Mouse (Mus musculus) left cerebral cortex, postnatal 36 days (tissue): ENCODE results near the gene Grhl3. TPM values are rescaled to one million over a fixed set of nuclear protein-coding genes. Genes with fewer than 3 reads are reported as not detected.

Source experiments
- DNase-seq, 2 experiments: peaks; one replicate each; pipeline ENCODE4 v3.0.0; 2021 to 2022; ENCODE audit warnings: low spot score in 2 of 2, mixed read lengths in 1 of 2
- intact Hi-C: fragments of 180-260 bp; cut with DNase I; formaldehyde crosslinking; loops from one replicate; pipeline ENCODE4 v1.15.1; 2025
- total RNA-seq, 2 experiments: library from RNA; stranded (reverse); gene quantifications; 2 replicates each; pipeline ENCODE4 v1.2.3; 2021

Gene Grhl3
- total RNA-seq, 2 experiments from 2014 or later, result 1.2 to 1.6 TPM

- intact Hi-C loops, result no loop called here
Observed at GRCm38 (mm10) chr4:135535021-135535420, 38.4 kb downstream of the Grhl3 start.

GRCm38 (mm10) chr4:135533001-135533400 is 40.4 kb downstream of the Grhl3 start:
- no peak for DNase-seq
- intact Hi-C loops, result loop anchor here (5.0 kb wide), 1 partner anchor 39 kb away; the partner anchor contains the start of gene Grhl3

More at GRCm38 (mm10) chr4:135535021-135535420, 38.4 kb downstream of the Grhl3 start:
- no peak for DNase-seq

GRCm38 (mm10) chr4:135531771-135532613 is 41.4 kb downstream of the Grhl3 start:
- intact Hi-C loops, result loop anchor here (5.0 kb wide), 1 partner anchor 40 kb away; the partner anchor contains the start of gene Grhl3
- DNase-seq, result no peak

DNA sequence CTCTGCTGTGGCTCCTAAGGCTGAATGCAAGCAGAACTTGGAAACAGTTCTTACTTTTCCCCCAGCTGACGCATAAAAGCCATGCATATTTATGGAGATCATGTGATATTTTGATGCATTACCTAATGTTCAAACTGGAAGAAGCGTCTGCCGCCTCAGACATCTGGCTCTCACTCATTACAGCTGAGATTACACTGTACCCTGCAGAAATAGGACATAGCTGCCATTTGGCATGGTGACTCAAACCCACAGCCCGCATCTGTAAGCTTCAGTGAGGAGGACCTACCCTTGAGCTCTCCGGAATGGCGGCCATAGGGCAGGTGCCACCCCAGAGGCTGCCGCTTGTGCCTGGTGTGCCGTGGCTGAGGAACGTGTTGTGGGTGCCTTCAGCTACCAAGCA is 42.2 kb downstream of the Grhl3 start:
- intact Hi-C loops, result loop anchor here (5.0 kb wide), 1 partner anchor 41 kb away; the partner anchor contains the start of gene Grhl3
- peak; percentile 58 to 59 for DNase-seq

GRCm38 (mm10) chr4:135530270-135530669 is 43.2 kb downstream of the Grhl3 start:
- intact Hi-C loops, result loop anchor here (5.0 kb wide), 1 partner anchor 42 kb away; the partner anchor contains the start of gene Grhl3
- no peak for DNase-seq

- no peak for DNase-seq
- intact Hi-C loops, result no loop called here
Observed at GRCm38 (mm10) chr4:135526039-135526710, 47.3 kb downstream of the Grhl3 start.

GRCm38 (mm10) chr4:135525057-135525456 is 48.4 kb downstream of the Grhl3 start:
- intact Hi-C loops, result no loop called here
- DNase-seq, result no peak

- intact Hi-C loops, result no loop called here
- DNase-seq, result no peak
Observed at GRCm38 (mm10) chr4:135523939-135524338, 49.5 kb downstream of the Grhl3 start.

DNA sequence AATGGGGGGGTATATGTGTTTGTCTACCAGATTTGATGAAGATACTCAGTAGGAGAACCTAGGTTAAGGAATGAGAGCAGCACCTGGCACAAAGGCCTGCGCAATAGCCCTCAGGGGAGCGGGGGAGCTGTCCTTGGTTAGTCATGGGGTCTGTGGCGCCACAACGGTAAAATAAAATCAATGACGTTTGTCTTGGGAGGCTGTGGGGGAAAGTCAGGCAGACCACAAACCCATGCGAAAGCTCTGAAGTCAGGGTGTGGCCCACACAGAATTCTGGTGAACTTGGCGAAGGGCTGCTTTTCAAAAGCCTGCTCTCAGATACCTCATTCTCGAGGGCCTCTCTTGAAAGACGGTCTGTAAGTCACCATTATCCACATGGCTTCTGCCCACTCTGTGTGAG is 53.0 kb downstream of the Grhl3 start:
- DNase-seq, result no peak
- intact Hi-C loops, result no loop called here

GRCm38 (mm10) chr4:135518135-135518534 is 55.3 kb downstream of the Grhl3 start:
- no peak for DNase-seq
- intact Hi-C loops, result loop anchor here (10.0 kb wide), 1 partner anchor 257 kb away; no protein-coding TSS in a partner anchor

- DNase-seq, result peak in 1 of 2 experiments; percentile 16
- intact Hi-C loops, result loop anchor here (2.0 to 10.0 kb wide), 2 partner anchors 150 to 258 kb away; no protein-coding TSS in a partner anchor
Observed at GRCm38 (mm10) chr4:135516351-135517316, 56.8 kb downstream of the Grhl3 start.

GRCm38 (mm10) chr4:135514925-135515324 is 58.5 kb downstream of the Grhl3 start:
- intact Hi-C loops, result loop anchor here (10.0 kb wide), 1 partner anchor 260 kb away; no protein-coding TSS in a partner anchor
- DNase-seq, result no peak

DNA sequence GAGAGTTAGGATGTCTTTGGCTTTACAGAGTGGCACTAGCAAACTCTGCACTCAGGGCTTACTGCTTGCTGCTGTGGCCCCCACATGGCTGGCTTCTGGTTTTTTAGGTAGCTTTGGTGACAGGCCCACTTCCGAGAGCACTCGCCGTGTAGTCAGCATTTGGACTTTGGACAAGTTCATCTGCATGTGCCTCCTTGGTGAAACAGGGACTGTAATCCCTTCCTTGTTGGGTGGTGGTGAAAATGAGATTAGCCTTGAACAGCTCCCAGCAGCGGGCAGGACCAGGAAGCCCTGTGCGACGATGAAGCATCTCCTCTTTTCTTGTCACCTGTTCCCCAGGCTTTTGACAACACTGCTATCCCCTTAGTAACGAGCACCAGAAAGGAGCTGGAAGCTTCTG is 59.6 kb downstream of the Grhl3 start:
- DNase-seq, result no peak
- intact Hi-C loops, result loop anchor here (10.0 kb wide), 1 partner anchor 261 kb away; no protein-coding TSS in a partner anchor

GRCm38 (mm10) chr4:135509515-135509914 is 63.9 kb downstream of the Grhl3 start:
- intact Hi-C loops, result no loop called here
- no peak for DNase-seq

DNA sequence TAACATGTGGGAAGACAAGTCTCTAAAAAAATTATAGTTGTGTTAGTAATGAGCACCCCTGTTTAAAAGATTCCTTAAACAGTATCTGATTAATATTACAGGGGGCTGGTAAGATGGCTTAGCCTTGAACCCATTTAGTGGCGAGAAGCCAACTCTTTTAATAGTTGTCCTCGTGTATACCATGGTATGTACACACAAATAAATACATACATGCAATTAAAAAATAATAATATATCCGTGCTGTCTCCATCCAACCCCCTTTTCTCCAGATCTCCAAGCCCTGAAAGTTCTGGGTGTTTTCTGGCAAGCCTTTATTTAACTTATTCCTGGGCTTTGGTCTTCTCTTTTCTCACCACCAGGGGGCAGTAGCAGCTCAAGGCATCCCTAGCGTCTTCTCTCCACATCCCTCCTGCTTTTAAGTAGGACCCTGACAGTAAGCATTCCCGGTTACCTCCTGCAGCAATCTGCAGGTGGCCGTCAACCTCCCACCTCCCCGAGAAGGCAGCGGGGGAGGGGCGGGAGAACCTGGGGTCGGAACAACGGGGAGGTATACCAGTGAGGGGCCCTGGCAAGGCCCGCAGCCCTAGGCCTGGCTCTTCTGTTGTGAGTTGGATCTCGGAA is 64.9 kb downstream of the Grhl3 start:
- intact Hi-C loops, result loop anchor here (1.0 kb wide), 1 partner anchor 159 kb away; no protein-coding TSS in a partner anchor
- peak; percentile 65 to 76 for DNase-seq

- intact Hi-C loops, result loop anchor here (1.0 kb wide), 1 partner anchor 160 kb away; no protein-coding TSS in a partner anchor
- DNase-seq, result peak; percentile 52 to 70
Observed at GRCm38 (mm10) chr4:135507547-135508350, 65.7 kb downstream of the Grhl3 start.

DNA sequence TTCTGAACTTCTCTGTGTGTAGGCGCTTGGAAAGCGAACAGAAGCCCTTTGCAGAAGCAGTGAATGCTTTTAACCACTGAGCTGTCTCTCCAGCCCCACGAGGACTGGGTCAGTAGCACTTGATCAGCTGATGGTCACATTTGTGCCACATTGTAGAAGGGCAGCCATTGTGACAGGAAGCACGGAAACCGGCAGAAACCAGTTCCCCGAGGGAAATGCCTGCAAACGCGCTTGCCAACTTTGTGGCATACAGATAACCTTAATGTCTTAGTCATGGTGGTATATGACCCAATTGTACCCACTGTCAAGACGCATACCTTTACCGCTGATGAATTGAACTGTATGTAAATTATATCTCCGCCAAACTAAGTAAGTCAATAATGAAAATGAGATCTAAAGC is 67.6 kb downstream of the Grhl3 start:
- DNase-seq, result no peak
- intact Hi-C loops, result no loop called here

DNA sequence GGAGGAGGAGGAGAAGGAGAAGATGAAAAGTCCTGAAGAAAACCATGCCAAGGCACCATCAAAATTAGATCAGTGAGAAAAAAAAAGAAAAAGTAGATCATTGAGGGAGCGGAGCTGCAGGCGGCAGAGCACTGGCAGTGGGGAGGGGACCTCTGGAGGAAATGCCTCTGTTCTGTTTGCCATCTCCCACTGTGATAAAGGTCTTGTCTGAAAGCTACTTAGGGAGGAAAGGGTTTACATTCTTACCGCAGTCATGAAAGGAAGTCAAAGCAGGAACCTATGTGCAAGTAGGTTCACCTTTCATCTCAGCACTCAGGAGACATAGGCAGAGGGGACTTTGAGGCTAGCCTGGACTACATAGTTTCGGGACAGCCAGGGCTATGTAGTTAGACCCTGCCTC is 71.8 kb downstream of the Grhl3 start:
- DNase-seq, result no peak
- intact Hi-C loops, result no loop called here
